In genomic region chr12:89963073-89963472, GRCm38 (mm10) we compare ENCODE assay signal across 19 mouse cellular contexts.
"Had no signal": no experiment of that assay in that cellular context is flagged by ENCODE, and none has a peak within 500 bp of the region (broad histone marks: within the 10 kb centered on the region; RNA-seq: fewer than 3 reads in every experiment).

No protein-coding gene starts in this region.

- H3K27me3 ChIP-seq: liver, embryonic 13.5 days; liver, embryonic 15.5 days; lung, embryonic 15.5 days; megakaryocyte, embryonic 14.5 days; midbrain, embryonic 13.5 days; neural tube, embryonic 12.5 days; stomach, embryonic 15.5 days had no signal

- H3K27ac ChIP-seq: liver, embryonic 13.5 days; liver, embryonic 15.5 days; lung, embryonic 15.5 days; macrophage; midbrain, embryonic 13.5 days; neural tube, embryonic 12.5 days; stomach, embryonic 15.5 days; stomach, postnatal 0 days had no signal

- H3K36me3 ChIP-seq: liver, embryonic 13.5 days; liver, embryonic 15.5 days; lung, embryonic 15.5 days; midbrain, embryonic 13.5 days; neural tube, embryonic 12.5 days; stomach, embryonic 15.5 days had no signal

- H3K9me3 ChIP-seq: liver, embryonic 13.5 days; liver, embryonic 15.5 days; lung, embryonic 15.5 days; megakaryocyte, embryonic 14.5 days; midbrain, embryonic 13.5 days; neural tube, embryonic 12.5 days; stomach, embryonic 15.5 days had no signal

- DNase-seq: liver, embryonic 13.5 days; liver, postnatal 0 days; lung, adult 2 months; lung, postnatal 14 days; lung, postnatal 36 days; right cerebral cortex, postnatal 14 days; thymus, adult 2 months; thymus, postnatal 14 days; thymus, postnatal 36 days had no signal

- H3K4me1 ChIP-seq: liver, embryonic 13.5 days; liver, embryonic 15.5 days; lung, embryonic 15.5 days; megakaryocyte, embryonic 14.5 days; midbrain, embryonic 13.5 days; neural tube, embryonic 12.5 days; stomach, embryonic 15.5 days had no signal

- H3K9ac ChIP-seq: liver, embryonic 13.5 days; liver, embryonic 15.5 days; liver, postnatal 0 days; lung, embryonic 15.5 days; midbrain, embryonic 13.5 days; neural tube, embryonic 12.5 days; stomach, embryonic 15.5 days had no signal

- H3K4me3 ChIP-seq: liver, embryonic 13.5 days; liver, embryonic 15.5 days; lung, embryonic 15.5 days; megakaryocyte, embryonic 14.5 days; midbrain, embryonic 13.5 days; neural tube, embryonic 12.5 days; stomach, embryonic 15.5 days had no signal

- ATAC-seq: liver, postnatal 0 days; lung, postnatal 0 days; midbrain, embryonic 13.5 days had no signal

- H3K4me2 ChIP-seq: liver, embryonic 13.5 days; liver, embryonic 15.5 days; lung, embryonic 15.5 days; midbrain, embryonic 11.5 days; midbrain, embryonic 13.5 days; neural tube, embryonic 12.5 days; stomach, embryonic 15.5 days had no signal
